Mouse (Mus musculus): ENCODE data around the gene Olfr1342.

DNA sequence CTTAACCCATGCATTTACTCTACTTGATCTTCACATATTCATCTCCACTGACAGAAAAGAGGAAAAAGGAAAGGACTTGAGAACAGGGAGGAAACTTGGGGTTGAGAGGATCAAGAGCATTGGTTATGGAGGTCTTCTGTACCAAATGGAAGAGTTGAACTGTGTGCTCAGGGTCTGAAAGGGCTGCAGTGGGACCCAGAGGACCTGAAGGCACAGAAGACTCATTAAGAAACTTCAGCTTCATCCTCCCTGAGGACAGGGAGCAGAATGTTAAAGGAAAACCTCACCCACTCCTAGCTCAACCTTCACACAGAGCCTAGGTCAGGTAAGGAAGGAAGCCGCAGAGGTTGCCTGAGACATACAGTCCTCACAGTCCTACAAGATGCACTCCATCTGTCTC, 39.3 kb upstream of the Olfr1342 start, which contains the start of gene Olfr1339:
- TF ChIP-seq CTCF (IDR thresholded peaks at IDR 0.05; ENCODE audit: insufficient read depth, low read length) (no peak), POLR2A (IDR thresholded peaks at IDR 0.05; ENCODE audit: borderline replicate concordance, extremely low read depth, low read depth, low read length) (no peak)
